Mouse (Mus musculus) left cerebral cortex, postnatal 14 days (tissue): ENCODE measurements at regions not wholly inside any gene's neighbourhood (a gene's known extent, or its start where the extent isn't known, plus 50 kb on each side); places are given as distances from the start of the nearest gene placed in this dataset.
A peak's percentile ranks its signal among the peaks of the same experiment; 100 is the strongest.

Source experiments
- DNase-seq, 2 experiments: peaks; one replicate each; pipeline ENCODE4 v3.0.0; 2021 to 2022; ENCODE audit warnings: low spot score in 2 of 2, mixed read lengths in 1 of 2
- intact Hi-C: fragments of 180-260 bp; cut with DNase I; formaldehyde crosslinking; loops from one replicate; pipeline ENCODE4 v1.15.1; 2025

DNA sequence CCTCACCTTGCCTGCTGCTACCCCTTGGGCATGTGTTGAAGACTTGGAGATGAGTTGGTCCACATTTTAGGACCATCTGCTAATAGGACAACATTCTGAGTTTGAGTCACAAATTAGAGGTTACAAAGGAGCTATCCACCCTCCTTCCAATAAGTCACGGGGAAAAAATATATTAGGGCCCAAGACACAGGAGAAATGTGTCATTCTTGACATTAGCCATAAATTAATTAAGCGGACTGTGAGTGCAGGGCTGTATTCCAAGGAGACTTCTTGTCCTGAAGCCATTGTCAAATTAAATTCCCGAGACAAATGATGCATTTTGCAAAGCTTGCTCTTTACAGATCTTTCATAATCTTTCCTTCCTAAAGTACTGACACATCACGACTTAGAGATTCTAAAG, 79.2 kb downstream of the 1700020N01Rik start:
- intact Hi-C loops, result no loop called here
- DNase-seq, result no peak

- intact Hi-C loops, result no loop called here
- DNase-seq, result no peak
These were observed 79.7 kb downstream of the 1700020N01Rik start for GRCm38 (mm10) chr10:21672666-21673065.

DNA sequence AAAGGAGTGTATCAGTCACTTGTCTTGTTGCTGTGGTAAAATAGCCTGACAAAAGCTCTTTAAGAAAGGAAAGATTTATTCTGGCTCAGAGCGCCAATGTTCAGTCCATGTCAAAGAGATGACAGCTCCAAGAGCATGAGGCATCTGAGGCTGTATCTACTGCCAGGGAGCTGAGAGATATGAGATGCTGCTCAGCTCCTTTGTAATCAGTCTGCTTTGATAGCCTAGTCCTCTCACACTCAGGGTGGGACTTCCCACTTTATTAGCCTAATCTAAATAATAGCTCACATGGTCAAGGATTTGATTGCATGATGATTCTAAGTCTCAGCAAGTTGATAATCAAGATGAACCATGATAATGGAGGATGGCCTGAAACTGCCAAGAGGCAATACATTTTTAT, 80.9 kb downstream of the 1700020N01Rik start:
- intact Hi-C loops, result no loop called here
- no peak for DNase-seq

GRCm38 (mm10) chr10:21675786-21676185, 82.8 kb downstream of the 1700020N01Rik start:
- intact Hi-C loops, result no loop called here
- DNase-seq, result no peak

DNA sequence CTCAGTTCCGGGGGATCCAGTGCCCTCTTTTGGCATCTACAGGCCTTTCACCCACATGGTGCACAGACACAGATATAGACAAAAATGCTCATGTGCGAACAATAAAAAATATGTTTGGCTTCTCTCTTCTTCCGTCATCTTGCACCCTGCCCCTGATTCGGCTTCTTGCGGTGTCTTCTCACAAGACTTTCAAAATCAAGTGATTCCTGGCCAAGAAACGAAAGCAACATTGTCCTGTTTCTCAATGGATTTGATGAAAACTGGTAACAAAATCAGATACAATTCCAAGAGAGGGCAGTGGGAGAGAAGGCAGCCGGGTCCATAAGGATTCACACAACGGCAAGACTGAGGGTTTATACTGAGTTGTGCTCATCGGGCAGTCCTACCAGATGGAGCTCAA, 85.0 kb downstream of the 1700020N01Rik start:
- intact Hi-C loops, result no loop called here
- no peak for DNase-seq

DNA sequence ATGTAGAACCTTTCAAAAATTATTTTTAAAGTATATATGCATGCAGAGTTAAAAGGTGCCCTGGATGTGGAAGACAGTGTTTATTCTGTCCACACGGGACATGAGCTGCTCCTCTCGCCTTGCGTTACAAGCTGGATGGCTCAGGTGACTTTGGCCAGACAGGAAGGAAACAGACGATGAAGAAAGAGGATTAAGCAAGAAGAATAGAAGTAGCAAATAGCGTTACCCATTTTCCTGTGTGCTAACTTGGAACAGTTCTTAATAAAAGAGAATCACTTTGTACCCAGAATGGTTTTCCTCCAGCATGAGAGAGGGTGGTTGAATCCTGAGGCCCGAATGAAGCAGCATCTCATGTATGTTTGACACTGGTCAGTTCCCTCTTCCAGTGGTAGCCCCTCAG, 85.4 kb downstream of the 1700020N01Rik start:
- DNase-seq, result no peak
- intact Hi-C loops, result no loop called here

- intact Hi-C loops, result no loop called here
- DNase-seq, result no peak
These were observed 86.0 kb downstream of the 1700020N01Rik start for GRCm38 (mm10) chr10:21678811-21679451.

- intact Hi-C loops, result loop anchor here (2.0 to 10.0 kb wide), 3 partner anchors 26 to 216 kb away; partner anchors contain the start of gene Sgk1
- peak in 1 of 2 experiments; percentile 38 for DNase-seq
These were observed 87.8 kb downstream of the 1700020N01Rik start for GRCm38 (mm10) chr10:21680789-21681188.

DNA sequence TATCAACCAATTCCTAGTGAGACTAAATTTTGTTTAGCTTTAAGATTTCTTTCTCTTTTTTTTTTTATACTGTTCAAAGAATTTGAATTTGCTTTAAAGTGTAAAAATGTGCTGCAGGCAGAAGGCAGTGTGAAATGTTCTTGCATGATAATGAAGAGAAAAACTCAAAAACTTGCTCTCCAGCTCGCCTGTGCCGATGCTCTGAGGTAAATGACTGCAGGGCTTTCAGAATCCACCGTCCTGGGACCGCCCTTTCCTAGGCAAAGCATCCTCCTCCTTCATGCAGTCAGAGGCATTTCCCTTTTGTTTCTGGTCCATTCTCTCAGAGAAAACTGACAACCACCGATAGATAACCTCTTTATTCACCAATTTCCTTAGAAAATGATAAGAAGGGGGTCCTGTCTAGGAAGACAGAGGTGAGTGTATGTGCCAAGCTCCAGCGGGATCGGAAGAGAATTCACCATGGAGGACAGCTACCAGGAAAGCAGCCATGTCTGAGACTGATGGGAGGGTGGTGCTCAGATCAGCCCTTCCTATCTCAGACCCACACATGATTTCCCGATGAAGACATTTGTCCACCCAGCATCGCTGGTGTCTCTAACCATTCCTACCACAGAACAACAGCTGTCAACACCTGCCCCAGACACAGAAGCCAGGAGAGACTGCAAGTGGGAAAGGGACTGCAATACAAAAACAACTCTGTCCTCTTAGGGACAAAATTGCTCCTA, 91.5 kb downstream of the 1700020N01Rik start:
- DNase-seq, result peak; percentile 47 to 67
- intact Hi-C loops, result loop anchor here (5.0 to 10.0 kb wide), 3 partner anchors 200 to 308 kb away; partner anchors contain the start of gene Sgk1

- intact Hi-C loops, result loop anchor here (5.0 to 10.0 kb wide), 3 partner anchors 200 to 307 kb away; partner anchors contain the start of gene Sgk1
- DNase-seq, result peak; percentile 58 to 63
These were observed 92.3 kb downstream of the 1700020N01Rik start for GRCm38 (mm10) chr10:21685122-21685798.

DNA sequence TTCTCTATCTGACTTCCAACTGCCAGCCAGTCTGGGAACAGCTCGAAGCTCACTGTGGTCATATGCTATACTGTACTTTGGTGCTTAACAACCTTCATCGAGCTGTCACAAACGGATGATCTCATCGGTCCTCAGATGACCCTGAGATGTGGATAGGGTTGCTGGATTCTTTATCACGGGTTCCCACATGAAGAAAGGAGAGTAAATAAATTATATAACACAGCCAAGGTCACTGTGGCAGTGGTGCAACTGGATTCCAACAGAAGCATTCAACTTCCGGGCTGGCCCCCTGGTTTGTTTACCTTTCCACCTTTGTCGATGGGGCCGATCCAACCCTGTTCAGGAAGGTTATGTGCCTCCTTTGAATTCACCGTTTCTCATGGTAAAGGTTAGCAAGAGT, 93.1 kb downstream of the 1700020N01Rik start:
- intact Hi-C loops, result loop anchor here (5.0 to 10.0 kb wide), 3 partner anchors 199 to 306 kb away; partner anchors contain the start of gene Sgk1
- DNase-seq, result no peak

GRCm38 (mm10) chr10:21687484-21687883, 94.5 kb downstream of the 1700020N01Rik start:
- intact Hi-C loops, result loop anchor here (5.0 to 10.0 kb wide), 3 partner anchors 197 to 305 kb away; partner anchors contain the start of gene Sgk1
- DNase-seq, result no peak

DNA sequence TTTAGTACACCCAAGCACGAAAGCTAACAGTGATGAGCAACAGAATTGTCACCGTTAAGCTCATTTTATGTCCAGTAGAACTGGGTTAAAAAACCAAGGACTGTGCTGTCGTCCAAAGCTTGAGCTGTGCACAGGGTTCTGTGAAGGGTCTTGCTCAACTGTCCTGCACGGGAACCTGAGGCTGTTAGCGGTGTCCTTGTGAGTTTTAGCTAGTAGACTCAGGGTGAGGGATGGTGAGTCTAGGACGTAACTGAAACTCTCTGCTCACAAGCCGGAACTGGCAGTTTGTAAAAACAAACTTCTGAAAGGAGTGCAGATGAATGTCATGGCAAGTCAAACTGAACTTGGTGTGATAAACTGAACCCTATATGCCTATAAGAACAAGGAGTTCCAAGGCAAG, 95.6 kb downstream of the 1700020N01Rik start:
- no peak for DNase-seq
- intact Hi-C loops, result loop anchor here (5.0 to 10.0 kb wide), 3 partner anchors 196 to 304 kb away; partner anchors contain the start of gene Sgk1

DNA sequence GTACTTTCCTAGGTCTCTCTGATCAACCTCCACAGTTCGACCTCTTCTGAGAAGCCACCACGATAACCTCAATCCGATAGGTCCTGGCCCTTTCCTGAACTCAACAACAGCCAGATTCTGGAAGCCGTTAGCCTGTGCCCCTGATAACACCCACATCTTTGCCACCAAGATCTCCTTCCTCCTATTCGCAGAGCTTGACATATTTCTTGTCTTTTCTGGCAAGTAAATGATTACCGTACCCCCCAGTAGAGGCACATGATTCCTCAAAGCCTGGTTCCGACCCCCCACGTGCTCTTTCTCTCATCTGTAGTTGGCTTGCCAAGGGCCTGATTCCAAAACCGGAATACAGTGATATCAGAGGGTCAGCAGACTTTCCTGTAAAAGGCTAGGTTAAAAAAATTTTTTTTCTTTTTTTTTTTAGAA, 96.9 kb downstream of the 1700020N01Rik start:
- no peak for DNase-seq
- intact Hi-C loops, result loop anchor here (5.0 to 10.0 kb wide), 3 partner anchors 195 to 302 kb away; partner anchors contain the start of gene Sgk1

DNA sequence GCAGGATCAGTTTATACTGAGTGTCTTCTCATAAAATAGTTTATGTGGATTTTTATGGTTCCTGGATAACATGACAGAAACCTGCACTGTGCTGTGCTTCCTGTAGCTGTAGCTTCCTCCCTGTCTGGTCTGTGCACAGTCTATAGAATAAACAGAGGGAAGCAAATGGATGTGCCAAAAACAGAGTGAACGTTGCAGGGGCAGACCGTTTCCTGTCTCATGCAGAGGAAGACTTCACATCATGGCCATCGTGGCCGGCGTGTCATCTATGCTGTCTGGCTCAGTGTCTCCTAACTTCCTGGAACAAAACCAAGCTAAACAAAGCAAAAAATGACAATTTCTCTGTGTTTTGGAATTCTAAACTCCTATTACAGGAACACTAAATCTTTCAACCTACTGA, 102.2 kb downstream of the 1700020N01Rik start:
- DNase-seq, result no peak
- intact Hi-C loops, result no loop called here

- DNase-seq, result no peak
- intact Hi-C loops, result no loop called here
These were observed 103.7 kb downstream of the 1700020N01Rik start for GRCm38 (mm10) chr10:21696671-21697070.

DNA sequence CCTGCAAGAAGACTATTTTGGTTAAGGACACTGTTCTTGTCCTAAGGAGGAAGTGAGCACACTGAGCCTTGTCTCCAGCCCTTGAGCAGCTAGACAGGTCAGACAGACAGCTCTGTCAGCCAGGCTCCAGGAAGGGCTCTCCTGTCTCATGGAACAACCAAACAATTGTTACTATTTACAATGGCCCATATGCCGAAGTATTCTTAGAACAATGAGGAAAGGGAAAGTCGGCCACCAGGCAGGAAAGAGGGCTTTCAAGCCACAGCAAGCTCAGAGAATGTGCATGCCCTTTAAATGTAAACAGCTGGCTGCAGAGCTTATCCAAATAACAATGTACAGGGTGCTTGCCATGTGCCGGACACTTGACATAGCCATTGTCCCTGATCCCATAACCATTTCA, 108.6 kb downstream of the 1700020N01Rik start:
- DNase-seq, result peak in 1 of 2 experiments; percentile 32
- intact Hi-C loops, result no loop called here

DNA sequence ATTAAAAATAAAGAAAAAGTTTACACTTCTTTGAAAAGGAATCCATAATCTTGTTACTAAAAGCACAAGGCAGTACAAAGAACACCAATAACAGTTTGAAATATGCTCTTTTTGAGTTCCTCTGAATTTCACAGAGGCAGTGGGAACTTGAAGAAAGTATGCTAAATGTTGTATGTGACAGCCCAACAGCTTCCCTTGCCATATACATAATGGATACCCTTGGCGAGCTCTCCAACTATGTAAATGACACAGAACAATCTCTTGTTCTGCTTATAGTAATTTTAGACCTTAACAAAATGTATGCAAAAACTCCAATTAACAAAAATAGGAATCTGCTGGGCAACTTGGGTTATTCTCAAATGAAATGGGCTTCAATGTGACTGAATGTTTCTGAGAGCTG, 109.2 kb downstream of the 1700020N01Rik start:
- intact Hi-C loops, result no loop called here
- no peak for DNase-seq

- no peak for DNase-seq
- intact Hi-C loops, result no loop called here
These were observed 118.9 kb downstream of the 1700020N01Rik start for GRCm38 (mm10) chr10:21711866-21712265.

- no peak for DNase-seq
- intact Hi-C loops, result no loop called here
These were observed 119.9 kb downstream of the 1700020N01Rik start for GRCm38 (mm10) chr10:21712828-21713227.
